Mouse (Mus musculus) embryo, embryonic 10 days (tissue): ENCODE measurements around the gene Igf2bp2.
A peak's percentile ranks its signal among the peaks of the same experiment; 100 is the strongest.

Experiments
- DNase-seq: peaks from one replicate; pipeline ENCODE4 v3.0.0-alpha.2; 2015; ENCODE audit warnings: low spot score

Gene Igf2bp2

DNA sequence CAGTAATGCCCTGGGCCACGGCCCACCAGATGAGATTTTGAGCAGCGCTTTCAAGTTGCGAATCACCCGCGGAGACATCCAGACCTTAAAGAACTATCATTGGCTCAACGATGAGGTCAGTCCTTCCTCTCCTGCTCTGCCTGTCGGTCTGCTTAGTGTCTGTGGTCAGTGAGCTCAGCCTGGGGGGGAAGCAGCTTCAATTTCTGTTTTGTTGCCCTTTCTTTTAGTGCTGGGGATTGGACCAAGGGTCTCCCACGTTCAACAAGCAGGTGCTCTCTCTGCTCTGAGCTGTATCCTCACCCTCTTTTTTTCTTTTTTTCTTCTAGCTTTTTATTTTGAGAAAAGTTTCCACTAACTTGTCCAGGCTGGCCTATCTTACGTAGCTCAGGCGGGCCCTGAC, 124.5 kb downstream of the Igf2bp2 start:
- no peak for DNase-seq

DNA sequence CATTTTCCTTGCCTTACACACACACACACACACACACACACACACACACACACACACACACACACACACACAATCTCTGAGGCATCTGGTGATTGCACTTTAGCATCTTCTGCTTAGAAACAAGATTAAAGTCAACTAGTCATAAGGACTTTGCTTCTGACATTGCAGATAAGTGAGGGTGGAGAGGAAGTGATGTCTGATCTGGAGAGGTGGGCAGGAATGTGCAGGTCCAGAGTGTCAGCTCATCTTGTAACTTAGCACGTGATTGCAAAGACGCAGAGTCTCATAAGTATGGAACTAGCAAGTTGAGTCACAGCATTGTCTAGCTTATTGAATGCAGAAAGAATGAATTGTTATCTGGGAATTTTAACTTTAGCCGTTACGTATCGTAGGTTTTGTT, 135.6 kb downstream of the Igf2bp2 start:
- no peak for DNase-seq

DNA sequence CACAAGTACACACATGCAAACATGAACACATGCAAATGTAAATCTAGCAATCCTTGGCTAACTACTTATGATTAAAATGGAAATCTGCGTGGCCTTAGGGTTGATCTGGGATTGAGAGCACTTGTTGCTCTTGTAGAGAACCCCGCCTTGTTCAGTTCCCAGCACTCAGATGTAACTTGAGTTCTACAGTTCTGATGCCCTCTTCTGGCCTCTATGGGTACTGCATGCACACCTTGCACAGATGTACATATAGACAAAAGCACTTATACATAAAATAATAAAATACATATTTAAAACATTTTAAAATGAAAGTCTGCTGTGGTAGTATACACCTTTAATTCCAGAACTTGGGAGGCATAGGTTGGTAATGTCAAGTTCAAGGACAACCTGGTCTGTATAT, 141.0 kb downstream of the Igf2bp2 start:
- peak; percentile 20 for DNase-seq

DNA sequence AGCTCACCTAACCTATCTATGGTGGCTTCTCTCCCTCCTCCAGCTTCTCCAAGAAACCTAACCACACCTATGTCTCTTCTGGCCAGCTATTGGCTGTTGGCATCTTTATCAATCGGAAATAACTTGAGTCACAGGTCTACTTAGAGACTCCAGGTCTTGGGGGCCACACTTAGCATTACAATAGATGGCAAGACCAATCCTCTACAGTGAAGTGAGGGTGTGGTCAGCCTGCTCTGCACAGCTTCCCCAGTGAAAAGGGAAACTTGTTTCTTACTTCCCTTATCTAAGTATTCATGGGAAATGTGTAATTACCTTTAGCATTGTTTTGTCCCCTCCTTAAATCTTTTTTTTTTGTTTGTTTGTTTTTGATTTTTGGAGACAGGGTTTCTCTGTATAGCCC, 147.5 kb downstream of the Igf2bp2 start:
- no peak for DNase-seq

DNA sequence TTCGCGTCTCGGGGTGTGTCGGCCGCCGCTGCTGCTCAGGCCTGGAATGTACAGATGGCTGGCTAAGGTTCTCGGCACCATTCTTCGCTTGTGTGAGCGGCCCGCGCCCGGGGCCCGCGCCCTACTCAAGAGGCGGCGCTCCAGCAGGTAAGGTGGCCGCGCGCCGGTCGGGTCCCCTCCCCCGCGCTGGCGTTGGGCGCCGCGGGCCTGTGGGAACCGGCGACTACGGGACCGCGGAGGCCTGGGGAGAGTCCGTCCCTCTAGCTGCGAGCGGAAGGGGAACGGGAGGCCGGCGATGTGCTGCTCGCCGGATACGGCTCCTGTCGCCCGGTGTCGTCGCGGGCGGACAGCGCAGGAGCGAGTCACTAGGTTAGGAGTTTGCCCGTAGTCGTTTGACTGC, 153.5 kb downstream of the Igf2bp2 start:
- DNase-seq, result no peak

DNA sequence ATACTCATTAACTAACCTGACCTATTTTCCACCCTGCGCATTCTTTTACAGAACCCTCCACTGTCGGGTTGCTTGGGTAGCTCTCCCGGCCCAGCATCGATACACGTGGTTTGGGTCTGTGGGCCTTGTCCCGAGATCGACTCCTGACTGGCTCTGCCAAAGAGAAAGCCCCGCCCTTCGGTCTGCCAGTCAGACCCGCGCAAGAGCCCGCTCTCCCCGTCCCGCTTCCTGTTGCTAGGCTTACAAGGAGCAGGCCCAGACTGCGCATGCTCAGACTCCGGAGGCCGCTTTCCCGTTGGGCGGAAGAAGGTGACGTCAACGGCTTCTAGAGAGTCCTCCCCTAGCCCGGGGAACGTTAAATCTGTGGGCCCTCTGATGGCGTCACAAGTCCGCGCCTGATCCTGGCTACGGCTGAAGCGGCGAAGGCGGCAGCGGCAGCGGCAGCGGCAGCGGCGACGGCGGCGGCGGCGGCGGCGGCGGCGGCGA, 154.0 kb downstream of the Igf2bp2 start, which contains the start of gene Senp2:
Senp2 (plus strand) TSS at position 386 of the 486 bp plus-strand sequence.
- peak; percentile 100 for DNase-seq
